ENCODE assay signal across 22 mouse cellular contexts in the genomic region with DNA sequence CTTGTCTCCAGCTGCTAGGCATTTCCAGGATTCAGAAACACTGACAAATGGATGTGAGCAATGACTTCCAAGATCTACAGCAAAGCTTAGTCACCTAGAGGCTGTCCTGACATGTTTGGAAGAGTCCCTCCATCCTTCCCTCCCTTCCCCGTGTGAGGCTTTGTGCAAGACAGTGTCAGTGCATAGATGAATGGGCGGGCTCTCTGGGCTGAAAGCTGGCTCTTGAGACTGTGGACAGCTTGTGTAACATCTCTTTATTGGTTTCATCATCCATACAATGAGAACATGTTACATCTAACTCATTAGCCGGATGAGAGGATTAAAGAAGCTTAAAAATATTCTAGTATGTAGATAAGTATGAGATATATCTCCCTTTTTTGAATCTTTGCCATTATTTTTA. TPM values are rescaled to one million over a fixed set of nuclear protein-coding genes. Genes with fewer than 3 reads are reported as not detected.
DNase-seq lines count a peak whose midpoint lies in the region; ATAC-seq and TF ChIP-seq lines count a peak whose summit lies in the region.
"Had no signal": no experiment of that assay in that cellular context is flagged by ENCODE, and none has a peak within 500 bp of the region (broad histone marks: within the 10 kb centered on the region; RNA-seq: fewer than 3 reads in every experiment).

No protein-coding gene starts in this region.

- H3K4me3 ChIP-seq in intestine, postnatal 0 days (ENCODE audit: low read depth, low read length) = no peak overlapping the region
- H3K4me3 ChIP-seq in intestine, embryonic 16.5 days (ENCODE audit: low read length) = no peak overlapping the region
- no peak overlapping the region for H3K4me3 ChIP-seq in cortical plate, adult 2 months (ENCODE audit: insufficient read depth, low read length)
- H3K4me3 ChIP-seq in heart, adult 2 months = no peak overlapping the region
- H3K4me3 ChIP-seq: embryonic facial prominence, embryonic 10.5 days; intestine, embryonic 15.5 days; midbrain, embryonic 12.5 days; neural tube, embryonic 13.5 days; stomach, embryonic 15.5 days had no signal

- intact Hi-C loops in heart, adult 2 months (cut with DNase I) = no loop called here

- 75% methylated on average over 3 of the region's 3 CpGs for WGBS in intestine, postnatal 0 days
- WGBS in intestine, embryonic 16.5 days = 71% methylated on average over 3 of the region's 3 CpGs
- 79% methylated on average over 3 of the region's 3 CpGs for WGBS in heart, adult 2 months

- TF ChIP-seq POLR2A in cortical plate, adult 2 months (IDR thresholded peaks at IDR 0.05; ENCODE audit: extremely low read depth, insufficient read depth, low read length) = no peak
- TF ChIP-seq POLR2A in heart, adult 2 months (IDR thresholded peaks at IDR 0.05; ENCODE audit: insufficient read depth, low read depth, low read length) = no peak

- no peaks in the 10 kb centered on the region for H3K27me3 ChIP-seq in intestine, postnatal 0 days (replicated peaks; ENCODE audit: control insufficient read depth, insufficient read depth, low read length)
- no peaks in the 10 kb centered on the region for H3K27me3 ChIP-seq in intestine, embryonic 16.5 days (replicated peaks; ENCODE audit: control insufficient read depth, insufficient read depth, low read length)
- no peaks in the 10 kb centered on the region for H3K27me3 ChIP-seq in heart, adult 2 months (ENCODE audit: control insufficient read depth, insufficient read depth, low read length)
- H3K27me3 ChIP-seq: intestine, embryonic 15.5 days; midbrain, embryonic 12.5 days; neural tube, embryonic 13.5 days; stomach, embryonic 15.5 days had no signal

- TF ChIP-seq EP300 in heart, adult 2 months (IDR thresholded peaks at IDR 0.05; ENCODE audit: insufficient read depth, low read depth, low read length) = no peak

- no peak overlapping the region for H3K9ac ChIP-seq in intestine, postnatal 0 days (ENCODE audit: low read depth, low read length)
- H3K9ac ChIP-seq in intestine, embryonic 16.5 days (ENCODE audit: low read depth, low read length) = no peak overlapping the region
- no peak overlapping the region for H3K9ac ChIP-seq in heart, adult 2 months (ENCODE audit: low read depth, low read length)
- H3K9ac ChIP-seq: hindbrain, embryonic 14.5 days; intestine, embryonic 15.5 days; lung, embryonic 14.5 days; midbrain, embryonic 12.5 days; neural tube, embryonic 13.5 days; stomach, embryonic 15.5 days had no signal

- H3K4me2 ChIP-seq in intestine, postnatal 0 days (replicated peaks; ENCODE audit: low read depth) = no peak overlapping the region
- no peak overlapping the region for H3K4me2 ChIP-seq in intestine, embryonic 16.5 days (ENCODE audit: low read depth, low read length)
- H3K4me2 ChIP-seq: hindbrain, embryonic 14.5 days; intestine, embryonic 15.5 days; lung, embryonic 14.5 days; midbrain, embryonic 12.5 days; neural tube, embryonic 13.5 days; stomach, embryonic 15.5 days had no signal

- peak overlapping the region; percentile 7; the same call in 1 of the 2 replicates for H3K27ac ChIP-seq in intestine, postnatal 0 days (ENCODE audit: low read depth, low read length)
- H3K27ac ChIP-seq in intestine, embryonic 16.5 days (ENCODE audit: low read length) = no peak overlapping the region
- peak overlapping the region; percentile 91 for H3K27ac ChIP-seq in cortical plate, adult 2 months (ENCODE audit: insufficient read depth, low read length)
- H3K27ac ChIP-seq in heart, adult 2 months = no peak overlapping the region
- H3K27ac ChIP-seq: embryonic facial prominence, embryonic 10.5 days; hindbrain, embryonic 14.5 days; midbrain, embryonic 12.5 days; neural tube, embryonic 13.5 days; stomach, embryonic 15.5 days had no signal

- H3K36me3 ChIP-seq in intestine, postnatal 0 days (ENCODE audit: control insufficient read depth, insufficient read depth) = no peaks in the 10 kb centered on the region
- no peaks in the 10 kb centered on the region for H3K36me3 ChIP-seq in intestine, embryonic 16.5 days (ENCODE audit: control insufficient read depth, insufficient read depth, low read length)
- 0 out of 2 replicates have a peak, but pooled peaks cover 2% of the 10 kb centered on the region for H3K36me3 ChIP-seq in heart, adult 2 months (ENCODE audit: control insufficient read depth, insufficient read depth, low read length)
- H3K36me3 ChIP-seq: embryonic facial prominence, embryonic 10.5 days; intestine, embryonic 15.5 days; midbrain, embryonic 12.5 days; neural tube, embryonic 13.5 days; stomach, embryonic 15.5 days had no signal

- ATAC-seq in intestine, postnatal 0 days = no peak
- ATAC-seq in intestine, embryonic 16.5 days = no peak
- ATAC-seq in megakaryocyte progenitor cell, adult 5-6 weeks (replicated peaks; ENCODE audit: poor library complexity) = peak; percentile 69
- ATAC-seq: forebrain, embryonic 14.5 days had no signal

- H3K79me2 ChIP-seq in heart, adult 2 months (replicated peaks; ENCODE audit: control insufficient read depth, insufficient read depth, low read length) = no peaks in the 10 kb centered on the region

- peak; percentile 19 to 28 for DNase-seq in lung, postnatal 4 days
- DNase-seq in lung, postnatal 25 days (ENCODE audit: low spot score) = no peak
- no peak for DNase-seq in heart, adult 2 months
- DNase-seq in spleen, adult 18-20 months = no peak
- DNase-seq: cerebellum, postnatal 25 days; heart, adult 11 months; kidney, postnatal 10 days; lung, embryonic 14.5 days; right cerebral cortex, postnatal 4 days had no signal

- H3K9me3 ChIP-seq in intestine, postnatal 0 days (ENCODE audit: control insufficient read depth) = no peaks in the 10 kb centered on the region
- H3K9me3 ChIP-seq in intestine, embryonic 16.5 days (ENCODE audit: control insufficient read depth, low read length) = no peaks in the 10 kb centered on the region
- H3K9me3 ChIP-seq: embryonic facial prominence, embryonic 10.5 days; intestine, embryonic 15.5 days; midbrain, embryonic 12.5 days; neural tube, embryonic 13.5 days; stomach, embryonic 15.5 days had no signal

- no peak for TF ChIP-seq CTCF in intestine, postnatal 0 days (IDR thresholded peaks at IDR 0.05; ENCODE audit: low read depth)
- TF ChIP-seq CTCF in cortical plate, adult 2 months (IDR thresholded peaks at IDR 0.05; ENCODE audit: extremely low read depth, insufficient read depth, low read length) = no peak
- TF ChIP-seq CTCF in heart, adult 2 months (IDR thresholded peaks at IDR 0.05) = no peak

- H3K4me1 ChIP-seq in intestine, postnatal 0 days (replicated peaks; ENCODE audit: control insufficient read depth, insufficient read depth, low read length) = no peaks in the 10 kb centered on the region; the same call in 1 of the 2 replicates
- peaks cover 9% of the 10 kb centered on the region for H3K4me1 ChIP-seq in intestine, embryonic 16.5 days (ENCODE audit: control insufficient read depth, insufficient read depth, low read length)
- peaks cover 4% of the 10 kb centered on the region; the same call in 1 of the 2 replicates for H3K4me1 ChIP-seq in cortical plate, adult 2 months (ENCODE audit: control insufficient read depth, insufficient read depth, low read length)
- no peaks in the 10 kb centered on the region for H3K4me1 ChIP-seq in heart, adult 2 months (ENCODE audit: control insufficient read depth, insufficient read depth, low read length)
- H3K4me1 ChIP-seq: embryonic facial prominence, embryonic 10.5 days; midbrain, embryonic 12.5 days; stomach, embryonic 15.5 days had no signal

RNA-seq across cellular contexts. Expression of gene Serpinb1a, which starts 18.2 kb away (rescaled TPM):
- polyA plus RNA-seq in intestine, postnatal 0 days (2015; fragmentation: Nextera tagmentation; extraction: Ambion mirVana) = 598 and 670 TPM in 2 replicates
- polyA plus RNA-seq in intestine, embryonic 16.5 days (2015; fragmentation: Nextera tagmentation; extraction: Ambion mirVana) = 238 and 273 TPM in 2 replicates
- 11.0 and 15.1 TPM in 2 replicates for polyA plus RNA-seq in cortical plate, adult 2 months (2012; rRNA removed)
- 432 and 510 TPM in 2 replicates for total RNA-seq in megakaryocyte progenitor cell, adult 5-6 weeks (2015)
- 500 and 560 TPM in 2 replicates for total RNA-seq in megakaryocyte progenitor cell, adult 5-6 weeks (2017)
- total RNA-seq in heart, adult 2 months (2021) = 1 to 10 TPM; 4.4 to 5.7 TPM
- polyA plus RNA-seq in heart, adult 2 months (2012; rRNA removed) = 2.8 and 5.2 TPM in 2 replicates

RNA-seq across cellular contexts. Expression of gene D930007J09Rik, which starts 30.1 kb away (rescaled TPM):
- polyA plus RNA-seq in intestine, postnatal 0 days (2015; fragmentation: Nextera tagmentation; extraction: Ambion mirVana) = not detected in 2 replicates
- polyA plus RNA-seq in intestine, embryonic 16.5 days (2015; fragmentation: Nextera tagmentation; extraction: Ambion mirVana) = not detected in 2 replicates
- 0.73 and 0.85 TPM in 2 replicates for polyA plus RNA-seq in cortical plate, adult 2 months (2012; rRNA removed)
- total RNA-seq in megakaryocyte progenitor cell, adult 5-6 weeks (2015) = not detected in 2 replicates
- total RNA-seq in megakaryocyte progenitor cell, adult 5-6 weeks (2017) = not detected in 2 replicates
- not detected for total RNA-seq in heart, adult 2 months (2021)
- polyA plus RNA-seq in heart, adult 2 months (2012; rRNA removed) = not detected in 2 replicates
- polyA plus RNA-seq: C2C12; embryonic facial prominence, embryonic 10.5 days; forebrain, embryonic 14.5 days; heart, embryonic 16.5 days; hindbrain, embryonic 14.5 days; intestine, embryonic 15.5 days; lung, embryonic 14.5 days; midbrain, embryonic 12.5 days; neural tube, embryonic 13.5 days; stomach, embryonic 15.5 days had no signal

RNA-seq across cellular contexts. Expression of gene Wrnip1, which starts 30.9 kb away (rescaled TPM):
- polyA plus RNA-seq in intestine, postnatal 0 days (2015; fragmentation: Nextera tagmentation; extraction: Ambion mirVana) = 14.5 and 15.6 TPM in 2 replicates
- 15.7 and 16.9 TPM in 2 replicates for polyA plus RNA-seq in intestine, embryonic 16.5 days (2015; fragmentation: Nextera tagmentation; extraction: Ambion mirVana)
- polyA plus RNA-seq in cortical plate, adult 2 months (2012; rRNA removed) = 58.6 and 59.5 TPM in 2 replicates
- 14.6 and 18.2 TPM in 2 replicates for total RNA-seq in megakaryocyte progenitor cell, adult 5-6 weeks (2015)
- 32.3 and 39.6 TPM in 2 replicates for total RNA-seq in megakaryocyte progenitor cell, adult 5-6 weeks (2017)
- total RNA-seq in heart, adult 2 months (2021) = 10 to 100 TPM; 21.3 to 21.7 TPM
- 17.4 and 32.9 TPM in 2 replicates for polyA plus RNA-seq in heart, adult 2 months (2012; rRNA removed)

RNA-seq across cellular contexts. Expression of gene Mylk4, which starts 49.0 kb away (rescaled TPM):
- polyA plus RNA-seq in intestine, postnatal 0 days (2015; fragmentation: Nextera tagmentation; extraction: Ambion mirVana) = not detected in 2 replicates
- polyA plus RNA-seq in intestine, embryonic 16.5 days (2015; fragmentation: Nextera tagmentation; extraction: Ambion mirVana) = 0.02 TPM in 1 of 2 replicates, not detected in the other
- 0.15 and 0.19 TPM in 2 replicates for polyA plus RNA-seq in cortical plate, adult 2 months (2012; rRNA removed)
- total RNA-seq in megakaryocyte progenitor cell, adult 5-6 weeks (2015) = not detected in 2 replicates
- total RNA-seq in megakaryocyte progenitor cell, adult 5-6 weeks (2017) = not detected in 2 replicates
- total RNA-seq in heart, adult 2 months (2021) = 100 to 1,000 TPM; 262 to 290 TPM
- 59.5 and 115 TPM in 2 replicates for polyA plus RNA-seq in heart, adult 2 months (2012; rRNA removed)
- polyA plus RNA-seq: forebrain, embryonic 14.5 days; lung, embryonic 14.5 days; midbrain, embryonic 12.5 days had no signal

Comparison
In these comparisons a context has a peak if more than half of its experiments do, and no peak if none do; other contexts are left out.
1. H3K27ac ChIP-seq: peak in intestine, postnatal 0 days (single experiment) and cortical plate, adult 2 months (single experiment); none in intestine, embryonic 16.5 days (single experiment) and heart, adult 2 months (single experiment).
2. DNase-seq: peak in lung, postnatal 4 days (2 of 2); none in lung, postnatal 25 days (single experiment), heart, adult 2 months (0 of 2) and spleen, adult 18-20 months (0 of 2).
3. RNA of gene Serpinb1a, which starts 18.2 kb away (polyA plus RNA-seq): 598 to 670 TPM in intestine, postnatal 0 days and 238 to 273 TPM in intestine, embryonic 16.5 days; 11.0 to 15.1 TPM in cortical plate, adult 2 months and 2.8 to 5.2 TPM in heart, adult 2 months; every median in the first group is over 10 times any median in the second.